Mouse (Mus musculus): ENCODE measurements at regions not wholly inside any gene's neighbourhood (a gene's known extent, or its start where the extent isn't known, plus 50 kb on each side); places are given as distances from the start of the nearest gene placed in this dataset.
A peak's percentile ranks its signal among the peaks of the same experiment; 100 is the strongest.

GRCm38 (mm10) chrX:12825262-12825661 lies 63.4 kb upstream of the Med14 start:
- Histone ChIP-seq H3K9ac (ENCODE audit: control insufficient read depth, low read depth, low read length, poor library complexity, severe bottlenecking) (no peak overlapping the region), H3K4me1 (ENCODE audit: control insufficient read depth in 1 of 2, insufficient read depth in 2 of 2, low read length in 2 of 2) (peaks cover 26 to 53% of the 10 kb centered on the region in 2 experiments), H3K27me3 (ENCODE audit: control insufficient read depth in 1 of 2, insufficient read depth in 2 of 2, low read length in 2 of 2) (no peaks in the 10 kb centered on the region), H3K27ac (ENCODE audit: control insufficient read depth, low read depth, low read length) (peak overlapping the region; percentile 48), H3K79me2 (ENCODE audit: control insufficient read depth, insufficient read depth, low read length, poor library complexity) (no peaks in the 10 kb centered on the region; the same call in 1 of the 2 replicates), H3K4me3 (ENCODE audit: control insufficient read depth in 1 of 2, insufficient read depth in 1 of 2, low read depth in 2 of 2, low read length in 2 of 2) (no peak overlapping the region), H3K9me3 (replicated peaks; ENCODE audit: insufficient read depth, low read length) (no peaks in the 10 kb centered on the region), H3K36me3 (ENCODE audit: control insufficient read depth in 1 of 2, insufficient read depth in 2 of 2, low read length in 2 of 2) (peaks cover 0 to 47% of the 10 kb centered on the region in 2 experiments; a peak in 2 of 4 replicates)
- peak; percentile 61 for DNase-seq (ENCODE audit: low read depth, low spot score)
- TF ChIP-seq MYB (IDR thresholded peaks at IDR 0.05; ENCODE audit: low read depth, low read length) (no peak), GATA1 (IDR thresholded peaks at IDR 0.05; ENCODE audit: low read depth, low read length) (peak; percentile 93), POLR2AphosphoS5 (IDR thresholded peaks at IDR 0.05; ENCODE audit: borderline replicate concordance, low read depth, low read length) (no peak), TCF12 (IDR thresholded peaks at IDR 0.05; ENCODE audit: low read depth, low read length) (peak; percentile 86), BHLHE40 (IDR thresholded peaks at IDR 0.05; ENCODE audit: borderline replicate concordance, low read depth, low read length) (peak; percentile 30; the same call in 1 of the 2 replicates), ZC3H11A (IDR thresholded peaks at IDR 0.05; ENCODE audit: low read depth, low read length) (no peak), ETS1 (IDR thresholded peaks at IDR 0.05; ENCODE audit: low read depth, low read length) (peak; percentile 85), MXI1 (IDR thresholded peaks at IDR 0.05; ENCODE audit: low read depth, low read length) (peak; percentile 62; the same call in 1 of the 2 replicates), SIN3A (IDR thresholded peaks at IDR 0.05; ENCODE audit: low read length) (peak; percentile 66), EP300 (IDR thresholded peaks at IDR 0.05; ENCODE audit: low read depth in 1 of 2, low read length in 2 of 2) (peak; percentile 75 to 80), MAX (IDR thresholded peaks at IDR 0.05; ENCODE audit: low read length) (peak; percentile 62), JUND (IDR thresholded peaks at IDR 0.05; ENCODE audit: low read depth, low read length) (no peak), TAL1 (IDR thresholded peaks at IDR 0.05; ENCODE audit: low read length) (peak; percentile 90), MYC (IDR thresholded peaks at IDR 0.05; ENCODE audit: low read depth, low read length) (peak; percentile 76), RCOR1 (IDR thresholded peaks at IDR 0.05; ENCODE audit: low read depth, low read length) (peak; percentile 83)

- H3K9me3 ChIP-seq (replicated peaks; ENCODE audit: insufficient read depth, low read length), result no peaks in the 10 kb centered on the region
- H3K4me3 ChIP-seq (ENCODE audit: control insufficient read depth in 1 of 2, insufficient read depth in 1 of 2, low read depth in 2 of 2, low read length in 2 of 2), result no peak overlapping the region
- TF ChIP-seq POLR2AphosphoS5 (IDR thresholded peaks at IDR 0.05; ENCODE audit: borderline replicate concordance, low read depth, low read length) (no peak), TCF12 (IDR thresholded peaks at IDR 0.05; ENCODE audit: low read depth, low read length) (0 out of 2 replicates have a peak, but pooled peaks have one; percentile 10), HCFC1 (IDR thresholded peaks at IDR 0.05; ENCODE audit: low read depth, low read length) (no peak), ELF1 (IDR thresholded peaks at IDR 0.05; ENCODE audit: low read depth, low read length) (peak; percentile 76), SIN3A (IDR thresholded peaks at IDR 0.05; ENCODE audit: low read length) (peak; percentile 48; the same call in 1 of the 2 replicates), POLR2A (IDR thresholded peaks at IDR 0.05; ENCODE audit: control insufficient read depth in 1 of 2, insufficient read depth in 1 of 2, low read depth in 1 of 2, low read length in 2 of 2, poor library complexity in 1 of 2) (0 out of 4 replicates have a peak, but pooled peaks of 1 of the 2 experiments have one; percentile 29), NELFE (IDR thresholded peaks at IDR 0.05; ENCODE audit: low read depth, low read length) (peak; percentile 32; the same call in 1 of the 2 replicates), CHD1 (IDR thresholded peaks at IDR 0.05; ENCODE audit: low read depth, low read length) (0 out of 2 replicates have a peak, but pooled peaks have one; percentile 19), EP300 (IDR thresholded peaks at IDR 0.05; ENCODE audit: low read depth in 1 of 2, low read length in 2 of 2) (no peak; a peak in 1 of 4 replicates), MAFK (IDR thresholded peaks at IDR 0.05; ENCODE audit: borderline replicate concordance, low read depth, low read length) (no peak), RAD21 (IDR thresholded peaks at IDR 0.05; ENCODE audit: low read depth, low read length) (no peak), UBTF (IDR thresholded peaks at IDR 0.05; ENCODE audit: borderline replicate concordance, insufficient read depth, low read depth, low read length) (no peak), TBP (IDR thresholded peaks at IDR 0.05; ENCODE audit: low read depth, low read length) (0 out of 2 replicates have a peak, but pooled peaks have one; percentile 37), ZMIZ1 (IDR thresholded peaks at IDR 0.05; ENCODE audit: low read depth, low read length) (no peak), MAX (IDR thresholded peaks at IDR 0.05; ENCODE audit: low read length) (no peak), KAT2A (conservative IDR thresholded peaks at IDR 0.05; ENCODE audit: low read depth, low read length) (no peak), GABPA (IDR thresholded peaks at IDR 0.05; ENCODE audit: low read depth, low read length) (no peak), MYC (IDR thresholded peaks at IDR 0.05; ENCODE audit: low read depth, low read length) (no peak), JUND (IDR thresholded peaks at IDR 0.05; ENCODE audit: low read depth, low read length) (no peak)
- H3K4me1 ChIP-seq (ENCODE audit: control insufficient read depth in 1 of 2, insufficient read depth in 2 of 2, low read length in 2 of 2), result peaks cover 26 to 53% of the 10 kb centered on the region in 2 experiments
- H3K36me3 ChIP-seq (ENCODE audit: control insufficient read depth in 1 of 2, insufficient read depth in 2 of 2, low read length in 2 of 2), result peaks cover 0 to 47% of the 10 kb centered on the region in 2 experiments; a peak in 2 of 4 replicates
- no peaks in the 10 kb centered on the region; the same call in 1 of the 2 replicates for H3K79me2 ChIP-seq (ENCODE audit: control insufficient read depth, insufficient read depth, low read length, poor library complexity)
- no peaks in the 10 kb centered on the region for H3K27me3 ChIP-seq (ENCODE audit: control insufficient read depth in 1 of 2, insufficient read depth in 2 of 2, low read length in 2 of 2)
- peak overlapping the region; percentile 48 for H3K9ac ChIP-seq (ENCODE audit: control insufficient read depth, low read depth, low read length, poor library complexity, severe bottlenecking)
- peak overlapping the region; percentile 60 for H3K27ac ChIP-seq (ENCODE audit: control insufficient read depth, low read depth, low read length)
- DNase-seq (ENCODE audit: low read depth, low spot score), result peak; percentile 78
Observed at GRCm38 (mm10) chrX:12824497-12824896, 62.6 kb upstream of the Med14 start.

Measured in MEL (cell line).